Mouse (Mus musculus) erythroblast, adult 5-6 weeks (primary cell): ENCODE measurements around the gene Pim1. TPM values are rescaled to one million over a fixed set of nuclear protein-coding genes. Genes with fewer than 3 reads are reported as not detected.

Source experiments
- total RNA-seq, 2 experiments: library from RNA; stranded (forward) in 1 of 2; stranded (reverse) in 1 of 2; fragments of 150-400 nt in 1 of 2; fragments of 200-764, 138-1000 nt in 1 of 2; gene quantifications; 2 replicates each; pipeline versions ENCODE4 v1.2.3 to v1.2.4; 2015 to 2017; ENCODE audit warnings: low replicate concordance in 2 of 2

Pim1 gene
- total RNA-seq, 2 experiments from 2014 or later, result 342 to 933 TPM

Other genes with a start within 250 kb of the Pim1 start
- gene Ppil1, start 226.6 kb upstream of the Pim1 start, total RNA-seq (2015; ENCODE audit: low replicate concordance), result 13.4 and 20.2 TPM in 2 replicates
- gene Ppil1, start 226.6 kb upstream of the Pim1 start, total RNA-seq (2017; ENCODE audit: low replicate concordance), result 17.4 and 31.6 TPM in 2 replicates
- gene BC004004, start 222.0 kb upstream of the Pim1 start, total RNA-seq (2015; ENCODE audit: low replicate concordance), result 19.4 and 31.1 TPM in 2 replicates
- gene BC004004, start 222.0 kb upstream of the Pim1 start, total RNA-seq (2017; ENCODE audit: low replicate concordance), result 38.9 and 41.0 TPM in 2 replicates
- 4.0 and 5.6 TPM in 2 replicates for gene Pi16, start 173.1 kb upstream of the Pim1 start, total RNA-seq (2015; ENCODE audit: low replicate concordance)
- 5.4 and 9.5 TPM in 2 replicates for gene Pi16, start 173.1 kb upstream of the Pim1 start, total RNA-seq (2017; ENCODE audit: low replicate concordance)
- 19.2 and 28.0 TPM in 2 replicates for gene Mtch1, start 142.8 kb upstream of the Pim1 start, total RNA-seq (2015; ENCODE audit: low replicate concordance)
- 19.1 and 31.1 TPM in 2 replicates for gene Mtch1, start 142.8 kb upstream of the Pim1 start, total RNA-seq (2017; ENCODE audit: low replicate concordance)
- gene Fgd2, start 129.8 kb upstream of the Pim1 start, total RNA-seq (2015; ENCODE audit: low replicate concordance), result 3.3 TPM in 2 replicates
- gene Fgd2, start 129.8 kb upstream of the Pim1 start, total RNA-seq (2017; ENCODE audit: low replicate concordance), result 2.5 and 4.3 TPM in 2 replicates
- 2.9 TPM in 1 of 2 replicates, not detected in the other for gene Gm17657, start 58.9 kb downstream of the Pim1 start, total RNA-seq (2015; ENCODE audit: low replicate concordance)
- not detected in 2 replicates for gene Gm17657, start 58.9 kb downstream of the Pim1 start, total RNA-seq (2017; ENCODE audit: low replicate concordance)
- gene Tbc1d22b, start 59.0 kb downstream of the Pim1 start, total RNA-seq (2015; ENCODE audit: low replicate concordance), result 3.7 and 4.4 TPM in 2 replicates
- gene Tbc1d22b, start 59.0 kb downstream of the Pim1 start, total RNA-seq (2017; ENCODE audit: low replicate concordance), result 0.51 and 1.3 TPM in 2 replicates
- not detected in 2 replicates for gene Tmem217, start 61.6 kb downstream of the Pim1 start, total RNA-seq (2015; ENCODE audit: low replicate concordance)
- gene Tmem217, start 61.6 kb downstream of the Pim1 start, total RNA-seq (2017; ENCODE audit: low replicate concordance), result not detected in 2 replicates
- 14.4 and 17.1 TPM in 2 replicates for gene Rnf8, start 124.0 kb downstream of the Pim1 start, total RNA-seq (2015; ENCODE audit: low replicate concordance)
- 6.8 and 37.2 TPM in 2 replicates for gene Rnf8, start 124.0 kb downstream of the Pim1 start, total RNA-seq (2017; ENCODE audit: low replicate concordance)
- 1.7 and 2.7 TPM in 2 replicates for gene Gm28043, start 124.1 kb downstream of the Pim1 start, total RNA-seq (2015; ENCODE audit: low replicate concordance)
- gene Gm28043, start 124.1 kb downstream of the Pim1 start, total RNA-seq (2017; ENCODE audit: low replicate concordance), result 20.6 and 22.0 TPM in 2 replicates
- gene Cmtr1, start 169.8 kb downstream of the Pim1 start, total RNA-seq (2015; ENCODE audit: low replicate concordance), result 18.4 and 65.6 TPM in 2 replicates
- 239 and 340 TPM in 2 replicates for gene Cmtr1, start 169.8 kb downstream of the Pim1 start, total RNA-seq (2017; ENCODE audit: low replicate concordance)
- gene Ccdc167, start 226.3 kb downstream of the Pim1 start, total RNA-seq (2015; ENCODE audit: low replicate concordance), result 6.5 and 7.7 TPM in 2 replicates
- gene Ccdc167, start 226.3 kb downstream of the Pim1 start, total RNA-seq (2017; ENCODE audit: low replicate concordance), result 4.5 and 9.6 TPM in 2 replicates